Mouse (Mus musculus) cerebellum, postnatal 10 days (tissue): Measurements from ENCODE around the gene Cxcl17.
"Not testable (repeated sequence)": the region's sequence is repeated elsewhere in the genome, so short reads cannot be mapped to it uniquely, and the experiment has no call there.

Source experiments
- DNase-seq, 2 experiments: peaks; one replicate each; pipeline ENCODE4 v3.0.0; 2021; ENCODE audit warnings: mixed read lengths in 2 of 2

The Cxcl17 gene

GRCm38 (mm10) chr7:25424429-25424828, 11.7 kb upstream of the Cxcl17 start:
- peak; percentile 91 to 96 for DNase-seq

- DNase-seq: peak; percentile 33 to 51
Measured at GRCm38 (mm10) chr7:25422286-25422841, 9.7 kb upstream of the Cxcl17 start.

- no peak for DNase-seq
Measured at GRCm38 (mm10) chr7:25419943-25420342, 7.3 kb upstream of the Cxcl17 start.

- DNase-seq: no peak
Measured at GRCm38 (mm10) chr7:25419536-25419935, 6.8 kb upstream of the Cxcl17 start.

- peak; percentile 60 to 62 for DNase-seq
Measured at GRCm38 (mm10) chr7:25417597-25417996, 4.9 kb upstream of the Cxcl17 start.

- no peak for DNase-seq
Measured at GRCm38 (mm10) chr7:25411861-25412260, 825 bp downstream of the Cxcl17 start.

GRCm38 (mm10) chr7:25410969-25411615, 1.6 kb downstream of the Cxcl17 start:
- DNase-seq: no peak

GRCm38 (mm10) chr7:25409114-25409760, 3.4 kb downstream of the Cxcl17 start:
- DNase-seq: peak; percentile 41 to 55

- no peak for DNase-seq
Measured at GRCm38 (mm10) chr7:25406468-25406867, 6.2 kb downstream of the Cxcl17 start.

GRCm38 (mm10) chr7:25402671-25403101, 10.0 kb downstream of the Cxcl17 start:
- peak; percentile 57 to 68 for DNase-seq

- no peak for DNase-seq
Measured at GRCm38 (mm10) chr7:25401986-25402385, 10.7 kb downstream of the Cxcl17 start.

- no peak for DNase-seq
Measured at GRCm38 (mm10) chr7:25401551-25401950, 11.1 kb downstream of the Cxcl17 start.

- not testable (repeated sequence) for DNase-seq
Measured at GRCm38 (mm10) chr7:25399028-25399427, 13.7 kb downstream of the Cxcl17 start.

- no peak for DNase-seq
Measured at GRCm38 (mm10) chr7:25398610-25399009, 14.1 kb downstream of the Cxcl17 start, which contains the start of gene Lipe. Gene Lipe, minus strand, starts transcription at chr7:25398710.

- peak in 1 of 2 experiments; percentile 20 for DNase-seq
Measured at GRCm38 (mm10) chr7:25396621-25397020, 16.1 kb downstream of the Cxcl17 start.

GRCm38 (mm10) chr7:25395558-25396521, 16.8 kb downstream of the Cxcl17 start:
- peak; percentile 99 to 100 for DNase-seq

- DNase-seq: no peak
Measured at GRCm38 (mm10) chr7:25395186-25395557, 17.5 kb downstream of the Cxcl17 start.

- DNase-seq: peak in 1 of 2 experiments; percentile 33
Measured at GRCm38 (mm10) chr7:25394754-25395153, 17.9 kb downstream of the Cxcl17 start.

GRCm38 (mm10) chr7:25393451-25394210, 19.1 kb downstream of the Cxcl17 start:
- DNase-seq: peak in 1 of 2 experiments; percentile 33

GRCm38 (mm10) chr7:25392851-25393250, 19.8 kb downstream of the Cxcl17 start:
- DNase-seq: peak in 1 of 2 experiments; percentile 14

GRCm38 (mm10) chr7:25391856-25392453, 20.7 kb downstream of the Cxcl17 start:
- no peak for DNase-seq

GRCm38 (mm10) chr7:25390986-25391385, 21.7 kb downstream of the Cxcl17 start:
- no peak for DNase-seq
